Mouse (Mus musculus): Measurements from ENCODE around the gene Slc36a3.

GRCm38 (mm10) chr11:55085396-55085795 lies 66.1 kb downstream of the Slc36a3 start:
- TF ChIP-seq CTCF (IDR thresholded peaks at IDR 0.05; ENCODE audit: low read depth, low read length) (no peak), POLR2A (IDR thresholded peaks at IDR 0.05; ENCODE audit: insufficient read depth, low read length) (no peak), EP300 (IDR thresholded peaks at IDR 0.05; ENCODE audit: insufficient read depth, low read depth, low read length) (no peak)

Measured in ES-Bruce4 (cell line).